Mouse (Mus musculus) kidney, postnatal 25 days (tissue): ENCODE results near the gene Nasp.
A peak's percentile ranks its signal among the peaks of the same experiment; 100 is the strongest.

Source experiments
- DNase-seq, 2 experiments: peaks; one replicate each; pipeline ENCODE4 v3.0.0; 2021; ENCODE audit warnings: mixed read lengths in 2 of 2

Nasp gene

DNA sequence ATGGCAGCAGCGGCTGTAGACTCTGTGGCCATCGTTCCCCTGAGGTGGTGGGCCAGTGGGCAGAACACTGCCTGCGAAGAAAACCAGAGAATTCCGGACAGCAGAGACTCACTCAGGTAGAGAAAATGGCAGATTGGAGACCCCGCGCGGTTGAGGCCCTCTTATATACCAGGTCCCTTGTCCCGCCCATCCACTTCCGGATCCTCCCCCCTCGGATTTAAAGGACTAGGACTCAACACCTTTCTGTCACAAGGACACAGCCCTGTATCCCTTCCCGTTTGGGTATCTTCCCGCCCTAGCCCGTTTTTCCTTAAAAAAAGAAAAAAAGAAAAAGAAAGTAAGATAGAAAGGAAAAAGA is 403 bp downstream of the Nasp start:
- peak; percentile 94 for DNase-seq

DNA sequence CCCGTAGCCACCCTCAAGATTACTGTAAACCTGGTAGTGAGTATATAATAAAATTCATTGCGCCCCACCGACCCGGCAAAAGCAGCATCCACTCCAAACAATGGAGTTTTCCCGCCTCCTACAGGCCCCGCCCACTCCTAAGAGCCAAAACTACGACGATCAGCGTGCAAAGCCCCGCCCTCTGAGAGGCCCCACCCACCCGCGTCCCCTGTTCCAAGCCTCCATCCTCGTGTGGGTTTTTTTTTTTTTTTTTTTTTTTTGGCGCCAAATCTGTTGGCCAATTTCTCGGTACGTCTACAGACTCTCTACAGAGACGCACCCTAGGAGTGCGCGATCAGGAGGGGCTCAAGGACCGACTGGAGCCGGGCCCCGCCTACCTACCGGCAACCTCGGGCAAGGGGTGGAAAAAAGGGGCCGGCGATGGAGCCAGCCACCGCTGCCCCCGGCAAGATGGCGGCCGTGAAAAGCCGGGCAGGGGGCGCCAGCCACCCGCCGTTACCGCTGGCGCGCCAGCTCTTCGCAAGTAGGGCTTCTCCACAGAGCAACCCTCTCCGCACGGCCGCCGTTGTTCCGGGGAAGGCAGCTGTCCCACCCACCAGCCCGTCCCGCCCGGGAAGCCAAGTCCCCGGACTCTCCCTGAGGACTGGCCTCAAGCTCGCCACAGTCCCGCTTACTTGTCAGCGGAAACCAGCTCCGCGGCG is 933 bp downstream of the Nasp start:
- peak; percentile 88 to 90 for DNase-seq

DNA sequence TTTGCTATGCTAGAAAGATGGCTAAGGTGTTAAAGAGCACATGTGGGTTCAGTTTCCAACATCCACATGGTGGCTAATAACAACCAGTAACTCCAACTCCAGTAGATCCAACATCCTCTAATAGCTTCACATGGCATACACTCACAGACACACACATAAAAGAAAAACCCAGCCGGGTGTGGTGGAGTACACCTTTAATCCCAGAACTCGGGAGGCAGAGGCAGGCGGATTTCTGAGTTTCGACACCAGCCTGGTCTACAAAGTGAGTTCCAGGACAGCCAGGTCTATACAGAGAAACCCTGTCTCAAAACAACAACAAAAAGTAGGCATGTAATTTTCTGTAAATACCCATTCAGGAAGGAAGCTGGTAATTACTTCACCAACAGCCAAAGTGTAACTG is 2.9 kb downstream of the Nasp start:
- DNase-seq = no peak

DNA sequence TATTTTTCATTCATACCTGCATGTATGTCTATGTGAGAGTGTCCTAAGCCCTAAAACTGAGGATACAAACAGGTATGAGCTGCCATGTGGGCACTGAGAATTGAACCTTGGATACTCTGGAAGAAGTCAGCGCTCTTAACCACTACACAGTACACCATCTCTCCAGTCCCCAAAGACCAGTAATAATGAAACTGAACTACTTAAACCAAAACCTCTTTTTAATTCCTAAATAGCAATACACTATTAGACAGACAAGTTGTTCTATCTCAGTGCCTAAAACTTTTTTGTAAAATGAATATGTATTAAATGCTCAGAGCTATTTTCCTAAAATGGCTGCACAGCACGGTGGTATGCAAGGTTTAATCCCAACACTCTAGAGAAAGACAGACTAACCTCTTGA is 12.5 kb downstream of the Nasp start:
- DNase-seq = no peak

DNA sequence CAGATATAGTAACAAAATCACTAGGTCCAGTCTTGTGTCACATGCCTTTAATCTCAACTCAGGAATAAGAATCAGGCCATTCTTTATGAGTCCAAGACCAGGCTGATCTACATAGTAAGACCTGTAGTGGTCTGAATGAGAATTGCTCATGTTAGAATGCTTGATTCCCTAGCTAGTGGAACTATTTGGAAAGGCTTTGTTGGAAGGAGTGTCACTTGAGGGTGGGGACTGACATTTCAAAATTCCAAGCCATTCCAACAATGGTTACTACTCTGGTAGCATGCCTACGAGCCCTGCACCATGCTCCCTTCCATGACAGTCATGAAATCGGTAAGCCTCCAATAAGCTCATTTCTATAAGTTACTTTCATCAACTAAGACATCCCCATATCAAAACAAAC is 15.1 kb downstream of the Nasp start:
- no peak for DNase-seq

DNA sequence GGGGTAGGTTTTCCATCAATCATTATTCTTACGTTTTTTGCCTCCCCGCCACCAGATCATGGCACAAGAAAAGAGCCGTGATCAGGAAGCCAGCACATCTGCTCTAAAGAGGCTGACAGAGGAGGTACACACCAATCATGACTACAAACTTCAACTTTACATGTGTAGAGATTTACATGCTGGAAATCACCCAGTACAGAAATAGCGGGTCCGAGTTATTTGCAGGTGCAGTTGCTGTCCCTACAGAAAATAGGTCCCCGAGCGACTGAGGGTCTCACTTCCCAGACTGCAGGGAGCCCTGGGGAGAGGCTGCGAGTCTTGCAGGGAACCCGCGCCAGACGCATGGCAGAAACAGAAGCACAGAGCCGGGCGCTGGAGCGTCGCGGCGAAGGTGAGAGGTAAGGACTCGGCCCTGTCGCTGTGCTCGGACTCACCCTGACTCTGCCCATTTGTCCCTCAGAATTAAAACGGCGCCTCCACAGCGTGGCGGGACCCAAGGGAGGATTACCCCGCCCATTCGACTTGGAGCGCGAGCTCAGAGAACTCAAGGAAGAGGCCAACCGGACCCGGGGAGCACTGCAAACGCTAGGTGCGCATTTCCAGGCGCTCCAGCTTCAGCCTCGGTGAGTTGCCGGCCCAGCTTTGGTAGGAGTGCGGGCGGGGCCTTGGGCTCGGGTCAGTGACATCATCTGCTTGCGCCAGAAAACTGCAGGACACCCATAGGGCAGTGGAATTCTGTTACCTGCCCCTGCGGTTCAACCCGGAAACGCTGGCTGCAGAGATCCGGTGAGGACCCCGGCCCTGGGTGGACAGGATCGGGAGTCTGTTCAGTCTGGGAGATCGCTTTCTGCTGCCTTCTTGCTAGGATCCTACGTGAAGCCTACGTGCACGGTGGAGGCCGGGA is 30.5 kb downstream of the Nasp start:
- DNase-seq = peak; percentile 93 to 97

DNA sequence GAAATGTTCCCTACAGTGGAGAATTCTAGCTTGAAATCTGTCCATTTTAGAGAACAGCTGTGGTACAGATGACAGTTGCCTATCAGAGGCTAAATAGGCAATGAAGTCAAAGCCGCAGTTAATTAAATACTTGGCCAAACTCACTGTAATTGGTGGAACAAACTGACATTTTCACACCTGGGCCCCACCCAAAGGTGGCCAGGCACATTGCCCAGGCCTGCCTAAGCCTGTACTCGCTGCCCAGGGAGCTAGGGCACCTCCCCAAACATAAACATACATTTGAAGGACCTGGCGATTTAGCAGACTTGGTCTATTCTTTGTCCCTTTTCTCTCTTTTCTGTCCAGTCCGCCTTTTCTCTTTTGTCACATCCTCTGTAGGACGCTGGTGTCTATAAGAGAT is 31.4 kb downstream of the Nasp start, which contains the start of gene Ccdc17:
Ccdc17 (plus strand) TSS at position 276 of the 400 bp plus-strand sequence.
- peak; percentile 8 to 40 for DNase-seq

DNA sequence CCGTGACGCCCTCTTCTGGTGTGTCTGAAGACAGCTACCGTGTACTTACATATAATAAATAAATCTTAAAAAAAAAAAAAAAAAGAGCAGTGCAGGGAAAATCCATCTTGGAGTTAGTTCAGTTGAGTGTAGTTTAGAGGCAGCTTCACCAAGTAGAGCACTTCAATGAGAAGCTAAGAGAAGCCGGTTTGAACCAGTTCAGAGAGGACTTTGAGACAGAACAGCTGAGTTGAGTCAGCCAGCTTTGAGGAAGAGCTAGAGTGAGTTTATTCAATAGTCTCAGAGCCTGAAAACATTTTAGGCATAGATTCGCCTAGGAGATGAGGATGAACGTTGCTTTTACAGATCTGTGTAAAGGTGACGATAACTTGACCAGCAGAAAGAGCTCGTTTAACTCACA is 31.9 kb downstream of the Nasp start:
- DNase-seq = no peak

DNA sequence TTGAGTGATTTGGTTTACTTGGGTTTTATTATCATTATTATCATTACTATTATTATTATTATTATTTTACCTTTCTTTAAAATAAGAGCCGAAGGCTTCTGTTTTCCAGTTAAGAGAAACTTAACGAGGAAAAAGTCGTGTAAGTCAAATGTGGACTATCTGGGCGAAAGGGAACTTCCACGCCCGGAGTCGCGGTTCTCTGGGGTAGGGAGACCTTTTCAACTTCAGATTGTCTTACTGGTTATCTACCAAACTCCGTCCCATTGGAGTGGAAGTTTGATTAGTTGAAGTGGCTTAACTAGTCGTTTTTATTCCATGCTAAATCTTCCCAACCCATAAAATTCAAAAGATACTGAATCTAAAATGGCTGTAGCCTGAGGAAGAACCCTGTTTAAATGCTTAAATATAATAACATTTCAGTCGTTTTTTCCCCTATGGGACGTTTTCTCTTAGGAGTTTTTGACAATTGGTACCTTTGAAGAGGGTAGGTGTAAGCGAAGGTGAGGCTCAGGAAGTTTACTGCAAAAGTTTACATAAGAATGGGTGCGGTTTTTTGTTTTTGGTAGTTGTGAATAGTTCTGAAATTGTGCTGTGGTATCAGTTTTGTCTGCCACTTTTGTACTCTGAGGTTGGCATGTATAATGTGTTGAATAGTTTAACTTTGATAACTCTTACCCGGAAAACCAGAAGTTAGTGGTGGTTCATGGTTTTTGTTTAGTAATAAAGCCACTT is 69.4 kb downstream of the Nasp start:
- DNase-seq = peak; percentile 6 to 36

DNA sequence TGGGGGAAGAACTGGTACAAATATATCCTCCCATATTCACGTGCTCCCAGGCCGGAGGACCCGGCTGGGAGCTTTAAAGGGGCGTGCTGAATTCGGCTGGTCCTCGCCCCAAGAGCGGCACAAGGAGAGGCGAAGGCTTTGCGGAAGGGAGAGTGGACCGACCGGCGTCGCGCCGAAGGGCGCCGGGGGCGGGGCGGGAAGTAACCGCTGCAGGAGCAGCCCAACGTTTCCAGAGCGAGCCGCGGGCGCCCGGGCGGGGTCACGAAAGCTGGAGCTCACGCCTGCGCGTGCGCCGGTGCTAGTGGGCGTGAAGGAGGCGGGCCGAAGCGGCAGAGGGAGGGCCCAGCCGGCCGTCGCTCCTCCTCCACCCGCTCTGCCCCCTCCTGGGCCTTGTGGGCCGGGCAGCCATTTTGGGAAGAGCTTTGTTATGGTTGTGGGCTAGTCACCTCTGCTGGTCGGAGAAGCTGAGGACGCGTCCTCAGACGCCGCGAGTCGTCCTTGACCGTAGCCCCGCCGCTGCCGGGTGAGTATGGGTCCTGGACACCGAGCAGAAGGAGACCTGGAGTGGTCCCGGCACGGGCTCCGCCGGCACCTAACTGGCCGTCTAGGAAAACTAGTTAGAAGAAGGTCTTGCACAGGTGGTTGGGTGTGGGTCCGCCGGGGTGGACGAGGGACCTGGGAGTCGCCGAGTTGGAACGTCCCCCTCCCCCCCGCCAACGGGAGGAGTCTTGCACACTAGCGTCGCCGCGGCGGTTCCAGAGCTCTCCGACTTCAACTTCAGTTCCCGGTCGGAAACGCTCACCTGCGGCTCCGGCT is 70.2 kb downstream of the Nasp start, which contains the start of gene Gpbp1l1:
Gpbp1l1 (plus strand) TSS at position 353 of the 816 bp plus-strand sequence.
- DNase-seq = peak; percentile 97 to 99

DNA sequence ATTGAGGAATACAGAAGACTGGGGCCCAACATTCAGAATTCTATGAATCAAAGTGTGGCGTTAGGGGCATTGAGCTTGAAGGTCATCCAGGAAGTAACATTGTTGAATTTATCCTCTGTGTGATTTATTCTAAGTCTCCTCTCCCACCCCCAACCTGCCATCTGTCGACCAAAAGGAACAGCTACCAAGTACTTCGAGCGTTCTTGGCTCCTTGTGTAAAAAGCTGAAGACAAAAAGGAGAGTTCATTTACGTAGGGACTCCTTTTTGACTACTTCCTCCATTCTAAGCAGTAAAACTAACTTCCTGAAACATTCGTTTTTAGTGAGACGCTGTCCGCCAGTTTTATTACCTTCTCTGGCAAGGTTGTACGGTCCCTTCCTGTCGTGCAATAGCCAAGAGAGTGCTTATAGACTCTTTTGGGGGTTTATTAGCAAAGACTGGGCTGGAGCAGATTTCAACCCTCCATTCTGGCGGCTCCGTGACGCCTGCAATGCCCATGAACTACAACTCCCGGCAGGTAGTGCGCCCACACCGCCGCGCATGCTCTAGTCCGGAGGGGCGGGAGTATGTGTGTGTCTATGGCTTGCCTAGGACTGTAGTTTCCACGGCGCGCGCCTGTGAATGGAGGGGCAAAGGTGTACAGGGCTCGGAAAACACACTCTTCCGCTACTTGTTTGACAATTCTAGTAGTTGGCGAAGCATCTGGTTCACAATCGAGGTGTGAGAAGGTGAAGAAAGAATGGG is 71.0 kb downstream of the Nasp start:
- DNase-seq = peak; percentile 94 to 97

DNA sequence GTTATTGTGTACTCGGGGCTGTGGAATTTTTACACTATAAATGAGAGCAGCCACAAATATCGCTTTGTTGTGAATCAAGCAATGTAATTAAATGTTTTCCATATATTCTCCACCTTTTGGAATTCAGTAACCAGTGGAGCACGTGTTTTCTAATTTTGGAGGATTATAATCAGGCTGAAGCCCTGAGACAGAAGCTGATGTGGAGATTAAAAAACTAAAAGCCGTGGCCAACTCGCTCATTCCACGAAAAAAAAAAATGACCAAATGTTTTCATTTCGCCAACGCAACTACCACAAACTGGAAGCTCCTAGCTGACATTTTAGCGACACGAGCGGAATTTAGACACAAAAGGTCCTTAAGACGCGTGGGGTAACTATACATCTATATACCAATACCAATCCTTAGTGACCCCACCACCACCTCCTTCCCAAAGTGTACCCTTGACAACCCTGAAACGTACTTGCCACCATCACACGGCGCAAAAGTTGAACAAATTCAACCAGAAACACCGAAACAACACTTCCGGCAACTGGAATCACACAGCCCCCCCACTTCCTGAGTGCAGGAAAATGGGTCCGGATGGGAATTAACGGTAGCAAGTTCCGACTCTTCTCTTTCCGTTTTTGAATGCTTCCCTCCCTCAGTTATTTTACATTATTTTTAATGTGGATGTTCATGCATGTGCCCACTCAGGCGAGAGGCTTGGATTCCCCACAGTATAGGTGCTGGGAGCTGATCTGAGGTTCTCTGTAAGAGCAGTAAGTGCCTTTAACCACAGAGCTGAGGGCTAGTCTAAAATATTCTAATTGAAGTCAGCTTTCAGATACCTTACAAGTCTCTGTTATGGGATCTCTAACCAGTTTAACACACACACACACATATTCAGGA is 72.1 kb downstream of the Nasp start, which contains the start of gene Tmem69:
Tmem69 (minus strand) TSS at position 524 of the 888 bp plus-strand sequence.
- DNase-seq = peak; percentile 84 to 86

DNA sequence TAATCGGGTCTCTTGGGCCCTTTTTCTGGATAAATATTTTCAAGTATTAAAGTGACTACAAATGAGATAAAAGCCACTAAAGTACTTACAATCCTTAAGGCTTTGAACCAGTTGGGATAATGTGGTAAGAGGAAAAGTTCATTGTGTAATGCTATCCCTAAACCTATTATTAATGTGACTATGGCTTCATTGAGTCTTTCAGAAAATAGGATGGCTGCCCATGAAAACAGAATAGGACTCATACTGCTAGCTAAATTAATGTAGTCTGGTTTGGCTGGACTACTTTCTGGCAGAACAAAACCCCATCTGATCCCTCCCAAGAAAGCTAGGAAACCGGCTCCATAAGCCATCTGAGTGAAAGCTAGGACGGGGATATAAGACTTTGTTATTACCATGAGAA is 74.7 kb downstream of the Nasp start:
- DNase-seq = no peak
